Mouse (Mus musculus): ENCODE data around the gene Clcnka. TPM values are rescaled to one million over a fixed set of nuclear protein-coding genes. Genes with fewer than 3 reads are reported as not detected.

Clcnka gene
- total RNA-seq, 2 experiments from 2014 or later, result 2.3 TPM; not detected in 1

GRCm38 (mm10) chr4:141382406-141382805 lies 16.1 kb downstream of the Clcnka start:
- DNase-seq (ENCODE audit: low spot score in 2 of 2), result no peak

- DNase-seq (ENCODE audit: low spot score in 2 of 2), result no peak
These were observed 18.9 kb downstream of the Clcnka start for GRCm38 (mm10) chr4:141379674-141380073.

- no peak for DNase-seq (ENCODE audit: low spot score in 2 of 2)
These were observed 26.1 kb downstream of the Clcnka start for GRCm38 (mm10) chr4:141372426-141372825.

- DNase-seq (ENCODE audit: low spot score in 2 of 2), result no peak
These were observed 30.3 kb downstream of the Clcnka start, which contains the start of gene Fam131c for GRCm38 (mm10) chr4:141367997-141368791. Gene Fam131c, plus strand, starts transcription at chr4:141368220.

GRCm38 (mm10) chr4:141365876-141366275 lies 32.6 kb downstream of the Clcnka start:
- no peak for DNase-seq (ENCODE audit: low spot score in 2 of 2)

- DNase-seq (ENCODE audit: low spot score in 2 of 2), result no peak
These were observed 33.4 kb downstream of the Clcnka start for GRCm38 (mm10) chr4:141365126-141365525.

GRCm38 (mm10) chr4:141362937-141363548 lies 35.5 kb downstream of the Clcnka start:
- peak; percentile 55 to 75 for DNase-seq (ENCODE audit: low spot score in 2 of 2)

- no peak for DNase-seq (ENCODE audit: low spot score in 2 of 2)
These were observed 37.7 kb downstream of the Clcnka start for GRCm38 (mm10) chr4:141360846-141361245.

GRCm38 (mm10) chr4:141359222-141359621 lies 39.3 kb downstream of the Clcnka start:
- no peak for DNase-seq (ENCODE audit: low spot score in 2 of 2)

- DNase-seq (ENCODE audit: low spot score in 2 of 2), result no peak
These were observed 40.7 kb downstream of the Clcnka start for GRCm38 (mm10) chr4:141357811-141358210.

GRCm38 (mm10) chr4:141353868-141354267 lies 44.7 kb downstream of the Clcnka start:
- no peak for DNase-seq (ENCODE audit: low spot score in 2 of 2)

GRCm38 (mm10) chr4:141352986-141353385 lies 45.5 kb downstream of the Clcnka start:
- no peak for DNase-seq (ENCODE audit: low spot score in 2 of 2)

GRCm38 (mm10) chr4:141351972-141352371 lies 46.6 kb downstream of the Clcnka start:
- DNase-seq (ENCODE audit: low spot score in 2 of 2), result no peak

- DNase-seq (ENCODE audit: low spot score in 2 of 2), result no peak
These were observed 48.5 kb downstream of the Clcnka start for GRCm38 (mm10) chr4:141350015-141350414.

GRCm38 (mm10) chr4:141348616-141349015 lies 49.9 kb downstream of the Clcnka start:
- no peak for DNase-seq (ENCODE audit: low spot score in 2 of 2)

- no peak for DNase-seq (ENCODE audit: low spot score in 2 of 2)
These were observed 51.1 kb downstream of the Clcnka start for GRCm38 (mm10) chr4:141347365-141347797.

GRCm38 (mm10) chr4:141345219-141345618 lies 53.3 kb downstream of the Clcnka start:
- DNase-seq (ENCODE audit: low spot score in 2 of 2), result no peak

GRCm38 (mm10) chr4:141343515-141343914 lies 55.0 kb downstream of the Clcnka start:
- DNase-seq (ENCODE audit: low spot score in 2 of 2), result no peak

- no peak for DNase-seq (ENCODE audit: low spot score in 2 of 2)
These were observed 57.0 kb downstream of the Clcnka start for GRCm38 (mm10) chr4:141341477-141341876.

GRCm38 (mm10) chr4:141338853-141339252 lies 59.7 kb downstream of the Clcnka start:
- no peak for DNase-seq (ENCODE audit: low spot score in 2 of 2)

- no peak for DNase-seq (ENCODE audit: low spot score in 2 of 2)
These were observed 60.5 kb downstream of the Clcnka start for GRCm38 (mm10) chr4:141337986-141338385.

- DNase-seq (ENCODE audit: low spot score in 2 of 2), result no peak
These were observed 62.3 kb downstream of the Clcnka start for GRCm38 (mm10) chr4:141336196-141336595.
